Mouse (Mus musculus) urinary bladder, postnatal 10 days (tissue): ENCODE measurements around the gene Arhgap10.

Experiments used
- DNase-seq: peaks from one replicate; pipeline ENCODE4 v3.0.0; 2022; ENCODE audit warnings: low spot score

The Arhgap10 gene

GRCm38 (mm10) chr8:77404017-77404416 lies 113.7 kb downstream of the Arhgap10 start:
- no peak for DNase-seq

- no peak for DNase-seq
These were observed 115.8 kb downstream of the Arhgap10 start for GRCm38 (mm10) chr8:77401934-77402333.

GRCm38 (mm10) chr8:77401140-77401539 lies 116.6 kb downstream of the Arhgap10 start:
- DNase-seq = no peak

GRCm38 (mm10) chr8:77384080-77384479 lies 133.7 kb downstream of the Arhgap10 start:
- no peak for DNase-seq

GRCm38 (mm10) chr8:77383671-77384070 lies 134.1 kb downstream of the Arhgap10 start:
- no peak for DNase-seq

GRCm38 (mm10) chr8:77380844-77381243 lies 136.9 kb downstream of the Arhgap10 start:
- no peak for DNase-seq

GRCm38 (mm10) chr8:77379300-77379699 lies 138.5 kb downstream of the Arhgap10 start:
- no peak for DNase-seq

- no peak for DNase-seq
These were observed 141.3 kb downstream of the Arhgap10 start for GRCm38 (mm10) chr8:77376451-77376853.

GRCm38 (mm10) chr8:77375999-77376398 lies 141.8 kb downstream of the Arhgap10 start:
- DNase-seq = no peak

- DNase-seq = no peak
These were observed 146.7 kb downstream of the Arhgap10 start for GRCm38 (mm10) chr8:77371006-77371405.

GRCm38 (mm10) chr8:77370308-77370707 lies 147.4 kb downstream of the Arhgap10 start:
- no peak for DNase-seq

- no peak for DNase-seq
These were observed 148.1 kb downstream of the Arhgap10 start for GRCm38 (mm10) chr8:77369671-77370070.

GRCm38 (mm10) chr8:77367091-77367490 lies 150.7 kb downstream of the Arhgap10 start:
- no peak for DNase-seq

GRCm38 (mm10) chr8:77366446-77366845 lies 151.3 kb downstream of the Arhgap10 start:
- no peak for DNase-seq

- no peak for DNase-seq
These were observed 151.8 kb downstream of the Arhgap10 start for GRCm38 (mm10) chr8:77365990-77366389.

GRCm38 (mm10) chr8:77364472-77364871 lies 153.3 kb downstream of the Arhgap10 start:
- DNase-seq = no peak

- no peak for DNase-seq
These were observed 156.9 kb downstream of the Arhgap10 start for GRCm38 (mm10) chr8:77360853-77361252.

- no peak for DNase-seq
These were observed 157.3 kb downstream of the Arhgap10 start for GRCm38 (mm10) chr8:77360423-77360822.

- DNase-seq = no peak
These were observed 160.6 kb downstream of the Arhgap10 start for GRCm38 (mm10) chr8:77357126-77357525.

GRCm38 (mm10) chr8:77355344-77355743 lies 162.4 kb downstream of the Arhgap10 start:
- DNase-seq = no peak

GRCm38 (mm10) chr8:77354189-77354588 lies 163.6 kb downstream of the Arhgap10 start:
- DNase-seq = no peak

- no peak for DNase-seq
These were observed 166.4 kb downstream of the Arhgap10 start for GRCm38 (mm10) chr8:77351177-77351860.

GRCm38 (mm10) chr8:77350121-77350777 lies 167.5 kb downstream of the Arhgap10 start:
- no peak for DNase-seq

- no peak for DNase-seq
These were observed 173.8 kb downstream of the Arhgap10 start for GRCm38 (mm10) chr8:77343916-77344315.
